Mouse (Mus musculus) spleen, adult 2 months (tissue): Measurements from ENCODE around the gene Tpk1.
"Not testable (repeated sequence)": the region's sequence is repeated elsewhere in the genome, so short reads cannot be mapped to it uniquely, and the experiment has no call there.

Experiments used
- CTCF ChIP-seq: fragments of 200-500 bp; IDR thresholded peaks from 2 replicates; pipeline ENCODE4 v1.5.1; 2011; ENCODE audit warnings: mild to moderate bottlenecking, inconsistent platforms; ENCODE audit not compliant: insufficient read depth, insufficient read length, insufficient replicate concordance; ENCODE audit errors: extremely low read depth
- POLR2A ChIP-seq: fragments of 200-500 bp; IDR thresholded peaks from 2 replicates; pipeline ENCODE4 v1.6.1; 2011; ENCODE audit warnings: low read depth, low read length, inconsistent platforms

- not testable (repeated sequence) for TF ChIP-seq POLR2A, CTCF
Observed at GRCm38 (mm10) chr6:43506686-43507385, 159.2 kb downstream of the Tpk1 start.
